Mouse (Mus musculus) lung, postnatal 10 days (tissue): ENCODE data around the gene Dmac2.

Experiments
- DNase-seq: peaks from one replicate; pipeline ENCODE4 v3.0.0; 2021

The Dmac2 gene

DNA sequence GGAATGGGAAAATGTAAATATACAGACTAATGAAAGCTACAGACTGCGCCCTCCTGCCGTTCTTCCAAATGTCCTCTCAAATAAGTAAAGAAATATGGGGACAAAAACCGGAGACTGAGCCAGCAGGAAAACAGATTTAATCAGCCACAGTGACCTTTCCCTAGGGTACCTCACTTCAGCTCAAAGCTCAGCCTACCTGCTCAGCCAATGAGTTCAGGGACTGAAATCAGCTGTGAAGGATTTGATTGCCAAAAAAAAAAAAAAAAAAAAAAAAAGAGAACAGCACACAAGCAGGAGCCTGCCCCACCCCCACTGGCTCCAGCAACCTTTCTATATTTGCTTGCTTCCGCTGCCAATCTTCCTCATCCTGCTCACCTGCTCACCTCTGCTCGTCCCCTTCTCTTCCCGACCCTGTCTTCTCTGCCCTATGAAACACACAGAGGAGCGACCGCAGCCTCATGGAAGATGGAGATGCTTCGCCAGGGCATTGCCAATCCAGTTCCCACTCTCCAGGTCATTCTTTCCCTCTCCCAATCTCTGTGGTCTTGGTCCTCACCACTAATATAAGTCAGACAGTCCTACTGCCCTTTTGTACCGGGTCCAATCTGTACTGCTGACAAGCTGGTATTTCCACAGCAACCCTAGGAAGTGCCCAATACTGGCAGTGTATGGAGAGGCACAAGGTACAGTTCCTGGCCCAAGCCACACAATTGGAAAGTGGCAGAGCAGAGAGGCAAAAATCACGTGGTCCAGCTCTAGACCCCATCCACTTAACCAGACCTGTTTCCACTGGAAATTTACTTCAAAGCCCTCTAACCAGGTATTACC, 36.6 kb downstream of the Dmac2 start:
- DNase-seq: no peak

DNA sequence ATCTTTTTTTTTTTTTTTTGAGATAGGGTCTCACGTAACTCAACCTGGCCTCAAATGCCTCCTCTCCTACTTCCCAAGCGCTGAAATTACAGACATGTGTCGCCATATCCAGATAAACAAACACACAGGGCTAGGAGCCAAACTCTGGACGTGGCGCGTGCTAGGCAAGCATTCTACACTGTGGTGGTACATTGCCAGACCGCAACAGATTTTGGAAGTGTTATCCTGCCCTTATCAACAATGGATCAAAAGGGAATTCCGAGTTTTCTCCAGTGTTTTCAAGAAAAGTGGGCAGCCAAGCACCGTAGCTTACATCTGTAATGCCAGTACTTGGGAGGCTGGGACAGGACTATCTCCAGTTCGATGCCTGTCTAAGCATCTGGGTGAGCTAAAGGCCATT, 38.6 kb downstream of the Dmac2 start:
- peak; percentile 44 for DNase-seq

DNA sequence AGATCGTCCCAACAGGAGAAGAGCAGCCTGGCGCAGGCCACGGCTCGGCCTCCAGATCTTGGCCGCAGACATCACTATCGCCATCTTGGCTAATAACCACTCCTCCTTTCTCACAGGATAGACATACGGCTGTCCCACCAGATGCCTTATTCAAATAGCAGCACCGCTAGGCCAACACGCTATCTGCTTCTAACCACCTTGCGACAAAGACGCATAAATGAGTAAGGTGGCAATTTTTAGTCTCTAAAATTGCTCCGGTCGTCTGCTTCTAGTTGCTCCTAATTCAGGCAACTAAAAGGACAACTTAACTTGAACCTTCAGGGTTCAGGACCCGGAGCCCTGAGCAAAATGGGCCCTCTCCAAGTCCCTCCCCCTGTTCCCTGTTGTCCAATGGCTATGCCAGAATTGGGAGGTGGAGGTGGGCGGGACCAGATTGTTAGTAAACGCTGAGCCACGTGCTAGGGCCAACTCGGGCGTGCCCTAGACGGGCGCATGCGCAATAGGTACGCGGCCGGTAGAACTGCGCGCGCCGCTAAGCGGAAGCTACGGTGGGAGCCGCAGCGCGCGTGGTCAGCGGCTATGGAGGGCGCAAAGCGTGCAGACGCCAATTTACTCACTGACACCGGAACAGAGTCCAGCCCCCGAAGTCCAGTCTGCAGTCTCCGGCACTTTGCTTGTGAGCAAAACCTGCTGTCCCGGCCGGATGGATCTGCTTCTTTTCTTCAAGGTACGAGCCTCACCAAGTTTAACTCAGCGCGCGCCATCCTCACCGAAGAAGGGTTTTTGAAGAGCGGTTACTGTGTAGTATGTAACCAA, 39.7 kb downstream of the Dmac2 start, which contains the start of the genes Bckdha and Exosc5:
Bckdha (minus strand) TSS at position 325 of the 816 bp plus-strand sequence.
Exosc5 (plus strand) TSS at position 508 of the 816 bp plus-strand sequence.
- DNase-seq: peak; percentile 100

DNA sequence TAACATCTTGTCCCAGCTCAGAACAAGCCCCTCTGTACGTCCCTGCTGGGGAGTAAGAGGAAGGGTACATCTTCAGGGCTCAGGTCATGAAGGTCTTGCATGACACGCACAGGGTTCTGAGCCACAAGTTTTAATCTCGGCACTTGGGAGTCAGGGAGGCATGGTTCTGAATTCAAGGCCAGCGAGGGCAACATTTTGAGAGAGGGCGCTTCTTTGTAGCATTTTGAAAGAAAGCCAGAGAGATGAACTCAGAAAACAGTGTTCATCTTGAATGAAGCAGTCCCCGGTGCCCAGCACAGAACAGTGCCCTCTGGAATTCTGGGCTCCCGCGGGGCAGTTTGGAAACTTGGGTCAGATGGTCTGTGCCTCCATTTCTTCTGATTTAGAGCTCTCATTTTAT, 47.2 kb downstream of the Dmac2 start:
- DNase-seq: no peak

DNA sequence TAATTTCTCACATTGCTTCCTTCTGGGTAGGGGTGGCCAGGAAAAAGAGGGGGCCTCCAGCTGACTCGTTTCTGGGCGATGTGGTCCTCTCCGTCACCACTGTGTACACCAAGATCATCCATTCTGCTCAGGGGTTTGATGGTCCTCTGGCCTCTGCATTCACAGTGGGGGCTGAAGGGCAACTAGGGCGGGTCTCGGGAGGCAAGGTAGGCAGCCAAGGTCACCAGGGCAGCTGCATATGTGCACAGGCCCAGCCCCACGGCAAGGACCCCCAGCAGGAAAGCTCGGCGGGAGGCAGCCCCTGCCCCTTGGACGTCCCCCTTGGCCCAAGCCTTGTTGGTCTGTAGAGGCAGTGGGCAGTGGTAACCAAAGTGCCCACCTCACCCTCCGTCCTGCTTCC, 49.9 kb downstream of the Dmac2 start:
- no peak for DNase-seq

DNA sequence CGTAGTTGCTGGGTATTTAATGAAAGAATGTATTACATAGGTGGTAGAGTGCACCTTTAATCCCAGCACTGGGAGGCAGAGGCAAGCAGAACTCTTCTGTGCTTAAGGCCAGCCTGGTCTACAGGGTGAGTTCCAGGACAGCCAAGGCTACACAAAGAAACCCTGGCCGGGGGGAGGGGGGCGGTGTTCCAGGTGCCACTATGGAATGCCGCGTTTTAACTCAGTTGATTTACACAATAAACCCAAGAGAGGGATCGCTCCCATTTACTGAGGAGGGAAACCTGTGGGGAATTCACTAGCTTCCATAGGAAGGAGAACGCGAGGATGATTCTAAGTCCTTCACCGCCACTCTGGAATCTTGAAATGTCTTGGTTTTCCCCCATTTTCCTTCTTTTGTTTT, 50.4 kb downstream of the Dmac2 start:
- no peak for DNase-seq

DNA sequence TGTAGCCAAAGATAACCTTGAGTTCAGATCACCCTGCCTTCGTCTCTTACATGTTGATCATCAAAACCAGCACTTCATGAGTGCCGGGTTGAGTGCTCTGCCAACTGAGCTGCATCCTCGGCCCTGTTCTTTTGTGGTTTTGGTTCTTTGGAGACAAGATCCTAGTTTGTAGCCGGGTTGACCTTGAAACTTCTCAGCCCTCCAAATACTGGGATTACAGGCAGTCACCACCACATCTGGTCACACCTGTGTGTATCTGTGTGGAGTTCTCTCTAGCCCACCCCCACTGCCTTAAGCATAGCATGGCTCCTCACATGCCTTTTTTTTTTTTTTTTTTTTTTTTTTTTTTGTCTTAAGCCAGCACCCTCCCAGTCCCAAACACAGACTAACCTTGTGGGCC, 50.9 kb downstream of the Dmac2 start:
- DNase-seq: no peak

DNA sequence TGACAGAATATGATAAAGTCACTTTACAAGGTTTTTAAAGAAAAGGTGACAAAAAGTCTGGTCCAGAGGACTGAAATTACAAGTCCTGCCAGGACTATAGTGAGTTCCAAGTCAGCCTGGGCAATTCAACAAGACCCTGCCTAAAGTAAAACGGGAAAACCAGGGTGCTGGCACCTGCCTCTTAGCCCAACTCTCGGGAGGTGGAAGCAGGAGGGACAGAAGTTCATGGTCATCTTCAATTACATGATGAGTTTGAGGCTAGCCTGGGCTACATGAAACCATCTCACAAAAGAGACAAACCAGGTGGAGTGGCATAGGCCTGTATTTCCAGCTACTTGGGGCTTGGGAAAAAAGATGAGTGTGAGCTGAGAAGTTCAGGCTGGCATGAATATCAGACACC, 52.5 kb downstream of the Dmac2 start:
- no peak for DNase-seq

DNA sequence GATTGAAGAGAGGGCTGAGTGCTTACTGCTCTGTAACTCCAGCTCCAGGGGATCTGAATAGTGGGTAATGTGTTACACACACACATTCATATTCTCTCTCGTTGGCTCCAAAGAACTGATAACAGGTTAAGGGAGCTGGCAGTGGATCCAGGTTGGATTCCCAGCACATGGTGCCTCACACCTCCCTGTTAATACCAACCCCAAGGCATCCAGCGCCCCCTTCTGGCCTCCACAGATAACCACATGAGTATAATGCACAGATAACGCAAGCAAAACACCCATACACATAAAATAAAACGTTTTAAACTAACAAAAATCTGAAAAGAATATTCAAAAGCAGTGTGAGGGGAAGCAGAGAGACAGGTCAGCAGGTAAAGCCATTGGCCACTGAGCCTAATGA, 53.2 kb downstream of the Dmac2 start:
- DNase-seq: no peak

DNA sequence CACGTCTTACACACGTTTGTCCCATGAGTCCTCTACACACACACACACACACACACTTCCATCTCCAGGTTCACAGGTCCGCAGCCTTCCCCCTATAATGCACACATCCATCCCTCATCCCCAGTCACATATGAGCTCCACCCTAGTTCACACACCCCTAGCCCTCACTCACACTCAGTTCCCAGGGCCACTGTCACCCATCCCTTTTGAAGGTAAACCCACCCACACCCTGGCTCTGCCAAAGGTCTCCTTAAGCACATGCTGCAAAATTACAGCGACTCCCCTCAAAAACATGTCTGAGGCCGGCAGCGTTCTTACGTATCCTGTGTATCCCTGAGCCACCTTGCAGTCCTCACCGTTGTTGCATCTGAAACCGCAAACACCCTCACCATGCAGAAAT, 55.1 kb downstream of the Dmac2 start:
- no peak for DNase-seq

DNA sequence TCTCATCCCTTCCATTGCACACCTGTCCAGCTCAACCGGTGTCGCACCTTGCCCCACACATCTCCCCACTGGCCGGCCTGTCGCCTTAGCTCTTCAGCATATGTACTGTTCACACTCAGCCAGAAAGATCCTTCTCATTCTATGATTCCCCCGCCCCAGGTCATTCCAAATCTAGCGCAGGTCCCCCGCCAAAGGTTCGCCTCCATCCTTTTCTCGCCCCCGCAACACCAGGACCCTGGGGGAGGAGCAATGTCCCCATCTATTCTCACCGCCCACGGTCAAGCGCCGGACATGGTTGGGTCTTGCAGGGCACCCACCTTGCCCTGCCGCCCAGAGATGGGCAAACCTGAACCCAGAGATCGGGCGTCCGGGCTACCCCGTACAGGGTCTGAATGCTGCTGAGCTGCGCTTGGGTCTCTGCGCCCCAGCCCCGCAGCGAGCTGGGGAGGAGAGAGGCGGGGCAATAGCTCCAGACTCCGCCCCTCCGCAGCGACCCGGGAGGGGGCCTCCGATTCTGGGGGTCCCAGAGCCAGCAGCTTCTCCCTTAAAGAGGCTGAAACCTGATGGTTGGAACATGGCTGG, 55.6 kb downstream of the Dmac2 start, which contains the start of gene Tmem91:
Tmem91 (minus strand) TSS at position 448 of the 582 bp plus-strand sequence.
- no peak for DNase-seq
